Mouse (Mus musculus) lung, postnatal 25 days (tissue): Measurements from ENCODE around the gene Pkib.

Experiments used
- DNase-seq: peaks from one replicate; pipeline ENCODE4 v3.0.0; 2022; ENCODE audit warnings: low spot score

Pkib gene

DNA sequence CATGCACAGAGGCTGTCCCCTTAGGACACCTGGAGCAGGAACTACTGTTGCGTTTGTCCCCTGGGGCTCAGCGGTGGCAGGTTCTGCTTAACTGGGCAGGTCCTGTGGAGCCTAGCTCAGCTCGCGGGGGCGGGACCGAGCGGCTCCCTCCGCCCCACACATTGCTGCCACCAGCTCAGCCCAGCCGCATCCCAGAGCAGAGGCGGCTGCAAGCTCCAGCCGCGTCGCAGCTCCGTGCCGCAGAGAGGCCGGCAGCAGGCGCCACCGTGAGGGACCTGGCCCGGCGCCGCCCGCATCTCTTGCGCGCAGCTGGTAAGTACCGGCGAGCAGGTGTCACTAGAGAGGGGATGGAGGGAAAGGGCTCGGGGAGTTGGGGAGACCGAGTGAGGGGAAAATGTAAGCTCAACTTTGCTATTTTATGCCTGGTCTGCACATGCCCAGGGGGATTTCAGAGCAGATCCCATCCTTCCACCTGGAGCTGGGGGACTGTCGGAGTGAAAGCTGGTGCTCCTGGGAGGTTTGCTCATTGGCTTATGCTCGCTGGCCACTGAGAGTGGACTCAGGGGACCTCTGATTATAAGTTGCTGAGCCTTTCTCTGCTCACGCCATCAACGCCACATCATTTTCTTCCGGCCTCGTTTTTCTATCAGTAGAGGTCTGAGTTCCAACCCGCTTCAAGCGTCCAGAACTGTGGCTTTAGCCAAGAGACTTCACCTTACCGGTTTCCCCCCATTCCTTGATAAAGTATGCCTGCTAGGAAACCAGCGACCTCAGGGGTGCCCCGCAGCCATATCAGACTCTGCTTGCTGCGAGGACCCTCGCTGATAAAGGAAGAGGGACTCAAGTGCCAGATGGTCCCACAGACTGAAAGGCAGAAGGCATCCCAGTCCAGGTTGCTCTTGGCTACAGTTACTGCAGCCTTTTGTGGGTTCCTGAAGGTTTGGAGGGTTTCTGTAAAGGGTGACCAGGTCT is at the start of gene Pkib:
Pkib (plus strand) TSS at position 86 of the 972 bp plus-strand sequence.
- DNase-seq = peak; percentile 69

DNA sequence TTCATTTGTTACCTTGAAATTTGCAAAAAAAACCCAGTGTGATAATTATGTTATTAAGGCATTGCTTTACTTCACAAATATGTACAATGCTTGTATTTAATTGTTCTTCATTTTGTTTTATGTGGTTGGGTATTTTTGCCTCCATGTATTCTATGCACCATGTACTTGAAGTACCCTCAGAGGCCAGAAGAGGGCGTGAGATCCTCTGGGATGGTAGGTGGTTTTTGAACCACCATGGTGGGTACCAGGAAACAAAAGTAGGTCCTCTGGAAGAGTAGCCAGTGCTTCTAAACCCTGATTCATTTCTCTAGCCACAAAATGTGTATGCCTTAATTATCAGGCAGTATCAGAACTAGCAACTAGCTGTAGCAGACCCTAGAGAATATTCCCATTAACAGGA is 47.9 kb upstream of the Pkib start:
- no peak for DNase-seq

GRCm38 (mm10) chr10:57594266-57594665 is 37.5 kb upstream of the Pkib start:
- DNase-seq = no peak

DNA sequence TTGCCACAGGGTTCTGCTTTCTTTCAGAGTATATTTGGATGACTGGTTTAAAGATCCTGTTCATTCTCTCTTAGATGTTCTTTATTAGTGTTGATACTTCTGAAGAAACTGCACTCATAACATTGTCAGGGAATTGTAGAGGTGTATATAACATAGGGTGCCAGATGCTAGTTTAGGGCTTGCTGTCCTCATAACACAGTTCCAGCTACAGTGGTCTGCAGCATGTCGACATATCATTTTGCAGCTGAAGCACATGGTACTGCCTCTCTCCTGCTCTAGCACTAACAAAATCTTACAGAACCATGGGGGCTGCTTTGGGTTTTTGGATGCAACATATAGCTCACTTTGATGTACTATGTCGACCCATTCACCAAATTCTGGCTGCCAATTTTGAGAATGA is 34.6 kb upstream of the Pkib start:
- DNase-seq = no peak

GRCm38 (mm10) chr10:57602951-57603350 is 28.8 kb upstream of the Pkib start:
- no peak for DNase-seq

GRCm38 (mm10) chr10:57623311-57623710 is 8.5 kb upstream of the Pkib start:
- DNase-seq = no peak

DNA sequence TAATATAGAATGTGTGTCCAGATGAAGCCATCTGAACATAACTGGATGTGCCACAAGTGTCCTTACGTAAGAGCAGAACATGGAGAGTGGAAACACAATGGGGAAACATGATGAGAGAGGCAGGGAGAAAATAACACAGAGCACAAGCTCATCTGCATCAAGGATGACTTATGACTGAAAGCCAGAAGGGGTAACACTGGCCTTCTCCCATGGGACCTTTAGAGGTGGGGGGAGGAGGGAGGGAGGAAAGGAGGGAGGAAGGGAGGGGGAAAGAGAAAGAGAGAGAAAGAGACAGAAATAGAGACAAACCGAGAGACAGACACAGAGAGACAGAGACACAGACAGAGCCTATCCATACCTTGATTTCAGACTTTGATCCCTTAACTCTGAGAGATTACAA is 4.0 kb upstream of the Pkib start:
- DNase-seq = no peak

DNA sequence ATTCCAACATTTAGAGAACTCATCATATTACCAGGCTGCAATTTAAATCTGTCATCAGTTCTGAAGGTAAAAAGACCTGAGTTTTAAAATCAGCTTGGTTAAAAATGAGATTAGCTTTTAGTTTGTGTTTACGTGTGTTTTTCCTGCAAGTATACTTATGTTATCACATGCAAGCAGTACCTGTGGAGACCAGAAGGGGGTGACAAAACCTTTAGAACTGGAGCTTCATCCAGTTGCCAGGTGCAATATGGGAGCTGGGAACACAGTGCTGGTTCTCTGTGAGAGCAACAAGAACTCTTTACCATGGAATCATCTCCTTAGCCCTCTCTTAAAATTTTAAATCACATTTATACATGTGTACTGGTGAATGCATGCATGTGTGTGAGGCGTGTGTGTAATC is 1.2 kb upstream of the Pkib start:
- no peak for DNase-seq

DNA sequence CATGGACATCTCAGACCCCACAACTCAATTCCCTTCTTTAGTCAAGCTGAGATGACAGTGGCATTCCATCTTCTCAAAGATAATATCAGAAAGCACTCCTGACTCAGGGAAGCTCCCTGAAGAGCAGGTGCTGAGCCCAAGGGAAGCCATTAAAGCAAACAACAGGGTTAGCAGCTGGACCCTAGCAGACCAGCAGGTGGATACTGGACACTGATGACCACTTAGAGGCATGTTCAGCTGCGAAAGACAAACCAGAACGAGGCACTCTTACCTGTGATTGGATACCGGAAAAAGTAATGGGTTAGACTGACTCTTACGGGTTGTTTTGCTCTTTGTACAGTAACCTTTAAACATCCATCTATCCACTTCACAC is 1.1 kb downstream of the Pkib start:
- DNase-seq = no peak

DNA sequence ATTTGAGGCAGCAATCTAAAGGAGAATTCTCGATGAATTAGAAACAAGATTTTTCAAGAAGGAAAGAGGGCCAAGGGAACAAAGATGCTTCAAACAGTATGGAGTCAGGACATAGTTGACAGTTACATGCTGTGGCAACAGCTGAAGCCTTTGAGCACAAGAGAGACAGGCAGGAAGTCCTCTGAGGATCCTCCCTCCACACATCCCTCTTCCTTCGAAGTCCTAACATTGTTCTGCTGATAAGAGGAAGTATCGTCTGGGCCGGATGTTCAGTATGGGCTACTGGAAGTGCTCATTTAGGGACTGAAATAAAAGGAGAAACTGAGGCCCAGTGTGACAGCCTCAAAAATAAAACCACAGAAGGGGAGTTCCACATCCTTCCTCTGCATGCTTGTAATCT is 5.2 kb downstream of the Pkib start:
- peak; percentile 10 for DNase-seq

- no peak for DNase-seq
These were observed 6.5 kb downstream of the Pkib start for GRCm38 (mm10) chr10:57638250-57638649.

GRCm38 (mm10) chr10:57639540-57639939 is 7.8 kb downstream of the Pkib start:
- no peak for DNase-seq

- no peak for DNase-seq
These were observed 21.5 kb downstream of the Pkib start for GRCm38 (mm10) chr10:57653297-57653696.

DNA sequence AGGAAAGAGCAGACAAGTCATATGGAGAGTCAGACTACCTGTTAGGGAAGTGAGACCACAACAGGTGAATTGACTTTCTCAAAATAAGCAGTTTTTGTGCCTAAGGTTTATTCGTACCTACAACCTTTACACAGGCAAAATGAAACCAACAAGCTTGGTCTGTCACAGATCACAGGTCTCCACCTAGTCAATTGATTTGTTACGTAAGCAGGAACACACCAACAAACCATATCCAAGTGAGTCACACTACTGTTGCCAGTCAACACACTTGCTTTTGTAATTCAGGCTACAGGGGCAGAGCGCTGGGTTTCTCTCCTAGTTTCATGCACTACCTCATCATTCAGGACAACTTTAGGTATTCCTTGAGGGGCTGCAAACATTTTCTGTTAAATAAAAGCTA is 28.7 kb downstream of the Pkib start:
- DNase-seq = no peak

DNA sequence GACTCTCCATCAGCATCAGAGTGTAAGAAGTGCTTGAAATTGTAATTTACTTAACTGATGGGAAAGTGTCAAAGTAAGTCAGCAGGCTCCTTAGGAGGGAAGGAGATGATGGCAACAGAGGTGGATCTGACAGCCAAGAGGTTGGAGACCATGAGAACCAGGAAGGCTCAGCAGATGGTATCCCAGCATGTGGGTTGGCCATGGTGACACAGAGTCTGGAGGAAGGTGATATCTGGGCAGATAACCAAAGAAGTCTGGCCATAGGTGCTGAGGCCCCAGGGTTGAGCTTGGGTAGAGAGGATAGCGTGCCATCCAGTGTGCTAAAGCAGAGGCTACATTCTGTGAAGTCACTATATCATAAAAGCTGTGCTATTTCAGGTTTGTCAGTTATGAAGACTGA is 32.0 kb downstream of the Pkib start:
- no peak for DNase-seq

DNA sequence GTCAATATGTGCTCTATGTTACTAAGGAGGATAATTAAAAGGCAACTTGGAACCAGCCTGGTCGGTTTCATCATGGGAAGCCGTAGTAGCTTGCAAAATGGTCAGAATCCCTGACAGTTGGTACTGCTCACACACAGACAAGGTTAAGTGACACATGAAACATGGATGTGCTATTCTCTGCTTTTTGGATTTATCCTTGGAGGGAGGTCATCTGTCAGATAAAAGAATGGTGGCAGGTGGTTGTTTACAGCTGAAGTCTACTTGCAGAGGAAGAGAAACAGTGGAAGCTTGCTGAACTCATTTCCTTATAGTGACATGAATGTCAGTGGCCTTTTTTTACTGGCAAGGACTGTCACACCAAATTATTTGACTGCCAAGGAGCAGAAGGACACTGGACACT is 32.5 kb downstream of the Pkib start:
- DNase-seq = no peak

DNA sequence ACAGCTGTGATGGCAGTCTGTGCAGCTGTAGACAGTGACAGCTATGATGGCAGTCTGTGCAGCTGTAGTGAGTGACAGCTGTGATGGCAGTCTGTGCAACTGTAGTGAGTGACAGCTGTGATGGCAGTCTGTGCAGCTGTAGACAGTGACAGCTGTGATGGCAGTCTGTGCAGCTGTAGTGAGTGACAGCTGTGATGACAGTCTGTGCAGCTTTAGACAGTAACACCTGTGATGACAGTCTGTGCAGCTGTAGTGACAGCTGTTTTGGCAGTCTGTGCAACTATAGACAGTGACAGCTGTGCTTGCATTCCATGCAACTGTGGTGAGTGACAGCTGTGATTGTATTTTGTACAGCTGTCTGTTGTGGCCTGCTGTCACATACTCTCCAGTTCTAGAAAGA is 44.0 kb downstream of the Pkib start:
- DNase-seq = no peak

- no peak for DNase-seq
These were observed 56.2 kb downstream of the Pkib start for GRCm38 (mm10) chr10:57687999-57688398.

GRCm38 (mm10) chr10:57690161-57690560 is 58.4 kb downstream of the Pkib start:
- DNase-seq = no peak

DNA sequence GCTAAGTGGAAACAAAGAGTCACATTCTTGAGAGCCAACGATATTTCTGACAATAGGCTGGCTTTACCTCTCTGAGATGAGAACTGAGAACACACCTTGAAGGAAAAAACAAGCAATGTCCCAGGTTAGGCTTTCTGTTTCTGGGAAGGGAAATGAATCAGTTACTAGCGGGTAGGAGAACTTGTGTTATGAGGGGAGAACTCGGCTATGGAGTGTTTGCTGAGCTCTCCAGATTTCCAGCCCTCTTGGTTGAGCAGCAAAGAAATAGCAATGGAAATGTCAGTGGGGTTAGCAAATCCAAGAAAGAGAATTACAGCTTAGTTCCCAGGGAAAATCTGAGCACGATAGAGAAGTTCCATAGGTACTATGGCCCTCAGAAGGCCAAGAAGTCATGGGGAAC is 70.5 kb downstream of the Pkib start:
- DNase-seq = peak; percentile 27

DNA sequence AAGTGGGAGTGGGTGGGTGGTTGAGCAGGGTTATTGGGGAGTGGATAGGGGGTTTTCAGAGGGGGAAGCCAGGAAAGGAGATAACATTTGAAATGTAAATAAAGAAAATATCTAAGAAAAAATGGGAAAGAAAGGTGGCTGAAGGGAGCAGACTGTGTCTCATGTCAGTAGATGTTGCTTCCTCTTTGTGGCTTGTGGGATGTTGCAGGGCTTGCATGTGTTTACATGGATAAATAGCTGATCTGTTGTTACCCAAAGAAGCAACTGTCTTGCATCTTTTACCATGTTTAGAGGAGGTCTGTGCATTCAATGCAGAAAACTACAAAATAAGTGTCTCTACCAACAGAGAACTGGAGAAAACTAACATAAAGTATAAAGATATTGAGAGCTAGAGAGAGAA is 89.3 kb downstream of the Pkib start:
- no peak for DNase-seq

GRCm38 (mm10) chr10:57722363-57722762 is 90.6 kb downstream of the Pkib start:
- DNase-seq = no peak

DNA sequence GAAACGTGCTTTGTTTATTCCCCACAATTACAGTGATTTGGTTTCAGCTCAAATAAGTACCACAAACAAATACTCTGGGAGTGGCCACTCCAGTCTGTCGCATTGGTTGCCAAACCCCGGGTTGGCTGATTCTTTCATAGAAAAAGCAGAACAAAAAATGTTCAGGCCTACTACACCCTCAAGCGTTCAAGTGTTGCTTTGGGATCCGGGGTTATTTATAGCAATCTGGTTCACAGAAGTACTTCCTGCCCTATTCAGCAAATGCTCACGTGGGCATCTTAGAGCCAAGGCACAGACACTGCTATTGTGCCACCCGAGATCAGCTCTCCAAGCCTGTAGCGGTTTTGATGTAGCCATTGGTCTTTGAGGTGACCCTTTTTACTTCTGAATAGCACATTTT is 95.9 kb downstream of the Pkib start:
- DNase-seq = peak; percentile 79

DNA sequence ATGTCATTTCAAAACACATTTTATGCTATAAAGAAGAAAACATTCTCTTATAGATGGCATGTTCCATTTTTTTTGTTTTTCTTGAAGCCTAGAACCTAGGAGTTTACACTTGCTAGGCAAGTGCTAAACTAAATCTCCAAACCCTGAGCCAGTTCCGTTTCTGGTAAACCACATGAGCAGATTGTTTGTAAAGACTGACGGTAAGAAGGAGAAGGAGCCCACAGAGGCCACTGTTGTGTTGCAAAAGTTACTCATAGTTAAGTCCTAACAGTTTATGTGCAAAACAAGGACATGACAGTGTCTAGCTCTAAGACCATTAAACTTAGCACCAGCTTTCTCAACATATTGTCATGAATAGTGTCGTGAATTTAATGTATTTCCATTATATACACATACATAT is 99.9 kb downstream of the Pkib start:
- no peak for DNase-seq
